Comparison of ENCODE assay signal across 16 mouse cellular contexts in genomic region chr16:89617251-89617650, GRCm38 (mm10). TPM values are rescaled to one million over a fixed set of nuclear protein-coding genes. Genes with fewer than 3 reads are reported as not detected.
DNase-seq lines count a peak whose midpoint lies in the region; ATAC-seq and TF ChIP-seq lines count a peak whose summit lies in the region.
"Had no signal": no experiment of that assay in that cellular context is flagged by ENCODE, and none has a peak within 500 bp of the region (broad histone marks: within the 10 kb centered on the region; RNA-seq: fewer than 3 reads in every experiment).

No protein-coding gene starts in this region.

- H3K4me2 ChIP-seq in liver, embryonic 11.5 days, result no peak overlapping the region
- H3K4me2 ChIP-seq: hindbrain, embryonic 15.5 days; limb, embryonic 12.5 days; lung, embryonic 15.5 days; neural tube, embryonic 15.5 days had no signal

- no peak for TF ChIP-seq POLR2A in liver, adult 2 months (IDR thresholded peaks at IDR 0.05; ENCODE audit: extremely low read depth, insufficient read depth, low read length)

- 40% methylated on average over 3 of the region's 3 CpGs for WGBS in liver, adult 2 months
- 57% methylated on average over 3 of the region's 3 CpGs for WGBS in liver, embryonic 11.5 days

- no peak overlapping the region for H3K9ac ChIP-seq in liver, adult 2 months (ENCODE audit: low read depth, low read length)
- no peak overlapping the region for H3K9ac ChIP-seq in liver, embryonic 11.5 days (ENCODE audit: low read depth, low read length)
- H3K9ac ChIP-seq: hindbrain, embryonic 15.5 days; limb, embryonic 12.5 days; lung, embryonic 15.5 days; neural tube, embryonic 15.5 days had no signal

- no peaks in the 10 kb centered on the region for H3K79me2 ChIP-seq in liver, adult 2 months (ENCODE audit: control insufficient read depth, insufficient read depth, low read length)

- intact Hi-C loops in heart, postnatal 10 days (cut with DNase I), result no loop called here

- ATAC-seq in liver, embryonic 11.5 days (replicated peaks; ENCODE audit: low FRiP score), result no peak

- H3K27me3 ChIP-seq in liver, adult 2 months (ENCODE audit: control insufficient read depth, insufficient read depth, low read length), result no peaks in the 10 kb centered on the region
- no peaks in the 10 kb centered on the region for H3K27me3 ChIP-seq in liver, embryonic 11.5 days (replicated peaks; ENCODE audit: control insufficient read depth, insufficient read depth, low read length)
- H3K27me3 ChIP-seq: hindbrain, embryonic 15.5 days; limb, embryonic 12.5 days; lung, embryonic 15.5 days; neural tube, embryonic 15.5 days had no signal

- H3K36me3 ChIP-seq in liver, adult 2 months (ENCODE audit: control insufficient read depth, insufficient read depth, low read length), result no peaks in the 10 kb centered on the region
- no peaks in the 10 kb centered on the region for H3K36me3 ChIP-seq in liver, embryonic 11.5 days (ENCODE audit: control insufficient read depth, insufficient read depth, low read length)
- H3K36me3 ChIP-seq: hindbrain, embryonic 15.5 days; limb, embryonic 12.5 days; lung, embryonic 15.5 days; neural tube, embryonic 15.5 days had no signal

- H3K4me3 ChIP-seq in liver, adult 2 months (ENCODE audit: insufficient read depth, low read depth, low read length), result no peak overlapping the region
- H3K4me3 ChIP-seq in liver, embryonic 11.5 days (ENCODE audit: low read depth, low read length), result no peak overlapping the region
- H3K4me3 ChIP-seq: hindbrain, embryonic 15.5 days; layer of hippocampus, adult 2 months; limb, embryonic 12.5 days; lung, embryonic 15.5 days; neural tube, embryonic 15.5 days had no signal

- no peak for TF ChIP-seq CTCF in liver, adult 2 months (IDR thresholded peaks at IDR 0.05; ENCODE audit: low read depth, low read length)

- no peaks in the 10 kb centered on the region for H3K9me3 ChIP-seq in liver, embryonic 11.5 days (ENCODE audit: control insufficient read depth, low read length)
- H3K9me3 ChIP-seq: hindbrain, embryonic 15.5 days; limb, embryonic 12.5 days; lung, embryonic 15.5 days; neural tube, embryonic 15.5 days had no signal

- no peak overlapping the region for H3K27ac ChIP-seq in liver, adult 2 months (replicated peaks; ENCODE audit: insufficient read depth, low read depth, low read length)
- H3K27ac ChIP-seq in liver, embryonic 11.5 days (ENCODE audit: low read depth, low read length), result no peak overlapping the region
- H3K27ac ChIP-seq: hindbrain, embryonic 15.5 days; layer of hippocampus, adult 2 months; limb, embryonic 12.5 days; lung, embryonic 15.5 days; neural tube, embryonic 15.5 days had no signal

- H3K4me1 ChIP-seq in liver, adult 2 months (ENCODE audit: control insufficient read depth, insufficient read depth, low read length), result no peaks in the 10 kb centered on the region
- no peaks in the 10 kb centered on the region for H3K4me1 ChIP-seq in liver, embryonic 11.5 days (replicated peaks; ENCODE audit: control insufficient read depth, insufficient read depth, low read length)
- H3K4me1 ChIP-seq: hindbrain, embryonic 15.5 days; limb, embryonic 12.5 days; lung, embryonic 15.5 days; neural tube, embryonic 15.5 days had no signal

- peak; percentile 16 for DNase-seq in cerebellum, adult 11-12 months
- DNase-seq in cerebellum, adult 8-10 months, result no peak
- peak; percentile 18 for DNase-seq in liver, adult 2 months (ENCODE audit: extremely low read depth, low read depth, low spot score)
- DNase-seq in liver, embryonic 11.5 days (ENCODE audit: low spot score), result no peak
- DNase-seq in cerebellum, postnatal 25 days, result peak; percentile 51 to 69
- peak; percentile 74 to 76 for DNase-seq in heart, postnatal 10 days
- no peak for DNase-seq in thymus, postnatal 0 days (ENCODE audit: low spot score)
- DNase-seq in urinary bladder, postnatal 4 days (ENCODE audit: low spot score in 2 of 2), result no peak
- DNase-seq: midbrain, embryonic 14.5 days had no signal

RNA-seq across cellular contexts. Expression of gene Krtap11-1, which starts 46.3 kb away (rescaled TPM):
- not detected in 2 replicates for total RNA-seq in liver, adult 2 months (2014; rRNA removed)
- not detected in 2 replicates for polyA plus RNA-seq in liver, adult 2 months (2012; rRNA removed)
- not detected in 2 replicates for polyA plus RNA-seq in liver, embryonic 11.5 days (2014; fragmentation: Nextera tagmentation; extraction: Ambion mirVana)
- not detected for total RNA-seq in heart, postnatal 10 days (2021)
- polyA plus RNA-seq in thymus, postnatal 0 days (2015; fragmentation: Nextera tagmentation; extraction: Ambion mirVana), result not detected in 2 replicates
- total RNA-seq: common myeloid progenitor, adult 5-6 weeks; ES-E14; layer of hippocampus, adult 2 months had no signal
- polyA plus RNA-seq: hindbrain, embryonic 15.5 days; limb, embryonic 12.5 days; lung, embryonic 15.5 days; midbrain, embryonic 14.5 days; neural tube, embryonic 15.5 days had no signal

Comparison
In these comparisons a context has a peak if more than half of its experiments do, and no peak if none do; other contexts are left out.
1. DNase-seq: peak in cerebellum, adult 11-12 months (single experiment), liver, adult 2 months (single experiment), cerebellum, postnatal 25 days (2 of 2) and heart, postnatal 10 days (2 of 2); none in cerebellum, adult 8-10 months (single experiment), liver, embryonic 11.5 days (single experiment), thymus, postnatal 0 days (single experiment) and urinary bladder, postnatal 4 days (0 of 2).